Mouse (Mus musculus) neutrophil, adult 5-6 weeks (primary cell): Measurements from ENCODE around the gene Tnni1. TPM values are rescaled to one million over a fixed set of nuclear protein-coding genes. Genes with fewer than 3 reads are reported as not detected.
A peak's percentile ranks its signal among the peaks of the same experiment; 100 is the strongest.

Source experiments
- ATAC-seq: fragments of 151-379, 151-347 bp; 2 replicates; pipeline ENCODE4 v1.8.0; 2017; ENCODE audit warnings: mild to moderate bottlenecking, moderate TSS enrichment; ENCODE audit not compliant: insufficient number of reproducible peaks, poor library complexity, low FRiP score, severe bottlenecking; ENCODE audit errors: extremely low read depth
- total RNA-seq: library from RNA; stranded (forward); fragments of 200-1000 nt; gene quantifications from 2 replicates; pipeline ENCODE4 v1.2.3, GENCODE M21; 2017

Gene Tnni1
- total RNA-seq, 1 experiment from 2014 or later = not detected

DNA sequence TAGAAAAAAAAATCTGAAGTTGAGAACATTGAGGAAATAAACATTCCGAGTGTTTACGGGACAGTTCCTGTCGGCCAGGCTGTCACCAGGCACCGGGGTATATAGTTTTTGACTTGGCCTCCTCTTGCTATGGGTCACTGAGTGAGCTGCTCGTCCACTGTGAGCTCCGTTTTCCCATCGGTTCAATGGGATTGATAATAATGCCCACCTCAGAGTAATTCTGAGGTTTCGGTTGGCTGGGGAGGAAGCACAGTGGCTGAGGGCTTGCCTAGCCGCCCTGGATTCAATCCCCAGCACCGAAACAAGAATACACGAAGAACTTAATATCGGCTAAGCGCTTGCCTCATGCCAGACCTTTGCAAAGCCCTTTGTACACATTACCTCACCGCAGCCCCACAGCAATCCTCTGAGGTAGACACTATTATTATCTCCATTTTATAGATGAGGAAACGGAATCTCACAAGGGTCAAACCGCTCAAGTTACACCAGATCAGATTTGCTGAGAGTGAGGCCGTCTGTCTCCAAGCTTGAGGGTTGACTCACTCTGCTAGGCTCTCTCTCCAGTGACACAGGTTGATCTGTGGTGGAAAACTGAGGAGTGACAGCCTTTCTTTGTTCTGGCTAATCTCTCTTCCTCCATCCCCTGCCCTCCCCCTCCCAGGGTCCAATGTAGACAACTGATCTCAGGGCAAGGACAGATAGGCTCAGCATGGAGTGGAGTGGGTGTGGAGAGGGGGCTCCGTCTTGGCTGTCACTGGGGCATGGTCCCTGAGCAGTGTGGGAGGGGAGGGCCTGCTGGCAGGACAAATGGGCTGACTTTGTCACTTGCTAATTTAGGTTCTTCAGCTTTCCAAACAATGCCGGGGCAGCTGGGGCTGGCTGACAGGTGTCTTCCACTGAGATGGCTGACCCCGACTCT lies 15.2 kb downstream of the Tnni1 start:
- no peak for ATAC-seq

DNA sequence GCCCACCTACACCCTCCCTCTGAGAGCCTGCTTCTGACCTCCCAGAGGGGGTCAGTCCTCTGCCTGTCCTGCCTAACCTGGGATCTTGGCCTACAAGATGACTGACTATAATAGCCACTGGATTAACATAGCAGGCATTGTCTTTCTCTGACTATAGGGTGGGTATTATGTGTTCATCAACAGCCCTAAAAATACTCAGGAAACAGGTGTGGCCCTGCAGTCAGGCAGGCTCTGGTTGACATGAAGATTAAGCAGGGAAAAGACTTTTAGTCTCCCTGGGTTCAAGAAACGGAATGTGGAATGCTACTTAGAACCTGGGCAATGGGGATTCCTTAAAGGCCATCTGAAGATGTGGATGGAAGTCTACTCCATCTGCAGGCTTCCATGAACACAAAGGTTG lies 19.3 kb downstream of the Tnni1 start:
- ATAC-seq = no peak

DNA sequence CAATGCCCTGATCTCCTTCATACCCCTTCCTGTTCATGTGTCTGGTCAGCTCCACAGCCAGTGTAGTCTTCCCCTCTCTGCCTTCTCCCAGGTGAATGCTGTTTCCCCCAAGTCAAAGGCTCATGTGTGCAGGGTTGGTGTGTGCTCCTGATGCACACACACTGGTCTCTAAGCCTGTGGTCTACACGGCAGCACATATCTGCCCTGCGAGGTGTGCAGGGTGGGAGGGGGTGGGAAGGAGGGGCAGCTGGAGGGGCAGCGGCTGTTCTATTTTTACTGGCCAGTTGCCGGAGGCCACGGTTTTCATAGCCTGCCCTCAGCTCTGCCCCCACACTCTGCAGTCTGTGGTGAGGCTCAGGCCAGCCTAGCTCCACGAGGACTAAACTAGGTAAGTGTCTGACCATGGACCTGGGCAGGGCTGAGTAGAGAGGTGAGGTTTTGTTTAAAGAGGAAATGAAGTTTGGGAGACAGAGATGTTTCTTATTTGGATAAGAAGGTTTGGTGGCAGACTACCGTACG lies 19.9 kb downstream of the Tnni1 start:
- ATAC-seq = no peak

DNA sequence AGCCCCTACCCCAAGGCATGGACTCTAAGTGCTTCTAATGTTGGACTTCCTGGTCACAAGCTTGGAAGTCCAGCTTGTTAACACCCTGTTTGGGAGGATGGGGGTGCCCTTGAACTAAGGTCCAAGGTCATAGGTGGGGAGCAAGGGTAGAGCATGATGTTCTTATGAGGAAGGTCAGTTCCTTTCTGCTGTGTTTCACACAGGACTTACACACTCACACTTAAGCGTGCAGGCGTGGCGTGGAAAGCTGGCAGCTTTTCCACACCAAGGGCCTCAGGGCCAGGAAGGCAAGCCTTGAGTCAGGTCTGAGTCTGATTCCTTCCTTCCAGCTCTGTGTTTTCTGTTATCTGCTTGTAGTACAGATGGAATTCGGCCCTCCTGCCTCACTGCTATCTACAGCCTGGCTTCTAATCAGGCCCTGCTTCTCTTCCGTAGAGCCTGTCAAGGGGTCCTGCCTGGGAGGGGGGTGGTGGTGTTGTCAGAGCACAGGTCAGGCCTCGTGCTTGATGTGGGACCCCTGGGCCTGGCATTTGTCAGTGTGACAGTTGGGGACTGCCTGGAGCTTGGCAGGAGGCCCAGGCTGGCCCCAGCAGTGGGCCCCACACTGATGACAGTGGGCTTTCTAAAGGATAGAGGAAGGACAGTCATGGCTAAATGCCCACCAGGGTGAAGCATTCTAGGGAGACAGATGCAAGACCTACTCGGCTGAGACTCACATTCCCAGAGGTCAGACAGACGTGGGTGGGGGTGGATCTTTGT lies 21.1 kb downstream of the Tnni1 start:
- no peak for ATAC-seq

DNA sequence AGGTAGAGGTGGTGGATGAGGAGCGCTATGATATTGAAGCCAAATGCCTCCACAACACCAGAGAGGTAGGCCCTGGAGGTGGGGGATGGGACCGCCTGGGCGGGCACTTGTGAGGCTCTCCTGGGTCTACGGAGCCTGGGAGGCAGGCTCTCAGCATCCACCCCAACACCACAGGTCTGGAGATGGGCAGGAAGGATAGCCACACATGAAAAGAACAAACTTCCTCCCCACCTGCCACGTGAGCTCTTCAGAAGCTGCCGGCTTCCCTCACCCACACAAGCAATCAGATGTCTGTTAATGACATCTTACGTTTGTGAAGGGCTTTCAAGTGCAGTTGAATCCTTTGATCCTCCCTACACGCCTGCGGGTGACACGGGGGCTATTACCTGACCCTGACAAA lies 28.3 kb downstream of the Tnni1 start:
- peak; percentile 3; the same call in 1 of the 2 replicates for ATAC-seq

DNA sequence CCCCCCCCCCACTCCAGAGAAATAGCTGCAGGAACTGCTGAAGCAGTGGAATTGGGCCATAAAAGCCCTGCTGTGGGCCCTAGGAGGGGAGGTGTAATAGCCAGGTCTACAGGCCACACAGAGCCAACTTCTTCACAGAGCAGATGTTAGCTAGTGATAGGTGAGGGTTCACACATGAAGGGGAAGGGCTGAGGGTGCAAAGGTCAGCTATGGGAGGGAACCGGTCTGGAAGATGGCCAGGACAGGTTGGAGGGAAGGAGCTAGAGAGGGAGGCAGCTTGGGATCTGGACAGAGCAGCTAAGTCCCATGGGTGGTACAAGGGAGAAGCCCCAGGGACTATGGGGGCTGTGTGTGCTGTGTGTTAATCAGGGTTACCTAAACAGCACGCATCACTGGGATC lies 30.9 kb downstream of the Tnni1 start:
- no peak for ATAC-seq

DNA sequence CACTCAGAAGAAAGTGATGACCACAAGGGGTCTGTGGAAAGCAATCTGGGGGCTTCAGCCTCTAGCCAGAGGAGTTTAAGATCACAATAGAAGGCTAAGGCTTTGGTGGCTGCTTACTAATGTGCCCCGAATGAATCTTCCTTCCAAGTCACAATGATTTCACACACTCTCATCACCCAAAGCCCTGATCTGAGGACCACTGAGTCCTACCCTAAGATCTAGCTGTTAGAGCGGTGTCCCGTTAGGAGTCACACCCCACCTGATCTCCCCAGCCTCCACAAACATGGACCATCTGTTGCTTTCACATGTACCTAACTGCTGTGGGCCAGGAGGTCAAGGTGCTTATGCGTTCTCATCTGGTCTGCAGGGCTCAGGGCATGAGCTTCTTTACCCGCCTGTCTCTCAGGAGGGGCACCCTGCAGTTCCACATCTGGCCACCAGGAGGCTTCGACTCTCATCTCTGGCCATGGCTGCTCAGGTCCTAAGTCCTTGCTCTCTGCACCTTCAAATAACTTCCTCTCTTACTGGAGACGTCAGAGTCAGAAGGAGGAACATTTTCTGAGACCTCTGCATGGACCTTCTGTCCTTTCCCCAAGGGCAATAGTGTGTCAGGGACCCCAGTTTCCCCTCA lies 31.9 kb downstream of the Tnni1 start:
- peak; percentile 51 for ATAC-seq

DNA sequence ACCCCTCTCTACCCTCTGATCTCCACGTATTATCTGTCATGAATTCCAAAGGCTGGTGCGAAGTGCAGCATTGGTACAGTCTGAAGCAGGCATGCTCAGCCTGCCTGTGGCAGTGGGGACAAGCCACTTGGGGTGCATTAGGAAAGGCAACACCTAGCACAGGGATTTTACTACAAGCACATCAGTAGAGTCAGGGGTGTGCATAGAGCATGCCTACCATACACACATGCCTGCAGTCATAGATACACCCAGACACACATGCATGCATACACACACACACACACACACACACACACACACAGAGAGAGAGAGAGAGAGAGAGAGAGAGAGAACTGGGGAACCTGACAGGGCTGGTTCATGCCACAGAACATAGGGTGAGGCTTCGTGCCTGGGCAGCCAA lies 33.0 kb downstream of the Tnni1 start:
- ATAC-seq = no peak

DNA sequence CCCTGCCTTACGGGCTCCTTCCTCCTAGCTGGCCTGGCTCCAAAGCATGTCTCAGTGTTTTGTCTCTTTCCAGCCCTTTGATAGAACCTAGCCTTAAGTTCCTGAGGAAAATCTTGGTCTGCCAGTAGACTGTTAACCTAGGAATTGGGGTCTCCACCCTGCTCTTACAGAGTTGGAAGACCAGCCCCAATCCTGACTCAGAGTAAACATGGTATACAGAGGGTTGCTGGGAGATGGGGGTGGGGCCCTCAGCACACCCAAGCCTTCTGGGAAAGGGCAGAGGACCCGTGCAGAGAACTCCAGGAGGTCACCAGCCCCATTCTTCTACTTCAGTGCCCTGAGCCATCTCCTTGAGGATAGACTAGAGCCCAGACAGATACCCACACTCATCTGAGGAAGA lies 33.4 kb downstream of the Tnni1 start:
- ATAC-seq = no peak

DNA sequence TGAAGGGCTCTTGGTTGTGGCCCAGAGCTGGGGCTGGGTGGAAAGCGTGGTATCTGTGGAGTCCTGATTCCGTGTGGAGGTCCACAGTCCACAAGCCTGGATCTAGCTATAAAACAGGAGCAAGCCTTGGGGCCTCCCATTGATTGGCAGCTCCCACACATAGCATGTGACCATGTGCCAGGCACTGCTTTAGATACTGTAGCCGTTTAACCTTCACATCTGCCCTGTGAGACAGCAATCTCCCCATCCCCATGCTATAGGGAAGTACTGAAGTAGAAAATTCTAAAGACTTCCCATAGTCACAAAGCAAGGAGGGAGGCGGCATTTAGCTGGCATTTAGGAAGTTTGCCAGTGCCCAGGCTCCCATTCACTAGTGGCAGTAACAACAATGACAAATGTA lies 33.8 kb downstream of the Tnni1 start:
- ATAC-seq = no peak

DNA sequence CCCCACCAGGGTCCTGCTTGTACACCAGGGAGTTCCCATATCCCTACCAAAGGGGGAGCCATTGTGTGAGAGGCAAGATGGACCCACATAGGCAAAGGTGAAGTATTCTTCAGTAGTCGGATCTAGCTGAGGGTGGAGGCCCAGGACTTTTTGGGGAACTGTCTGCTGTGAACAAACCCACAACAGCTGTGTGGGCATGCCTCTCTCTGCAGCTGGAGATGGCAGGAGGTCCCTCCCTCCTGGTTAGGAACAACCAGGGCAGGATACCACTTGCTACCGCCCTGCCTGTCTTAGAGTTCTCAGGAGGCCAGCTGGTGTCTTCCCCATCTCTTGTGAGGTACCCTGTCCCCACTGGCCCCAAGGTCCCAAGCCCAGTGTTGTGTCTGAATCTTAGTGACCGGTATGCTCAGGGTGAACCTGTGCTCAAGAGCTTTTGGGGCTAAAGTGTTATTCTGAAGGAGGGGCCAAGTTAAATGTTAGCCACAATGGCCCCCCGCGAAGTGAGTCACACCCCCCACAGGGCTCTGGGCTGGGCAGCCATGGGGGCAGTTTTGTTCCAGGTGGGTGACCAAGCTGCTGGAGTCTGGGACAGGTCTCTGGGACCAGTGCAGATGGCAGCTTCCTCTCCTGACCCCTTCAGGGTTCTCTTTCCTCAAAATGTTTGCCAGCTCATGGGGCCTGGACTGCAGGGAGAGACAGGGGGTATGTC lies 34.6 kb downstream of the Tnni1 start:
- no peak for ATAC-seq

DNA sequence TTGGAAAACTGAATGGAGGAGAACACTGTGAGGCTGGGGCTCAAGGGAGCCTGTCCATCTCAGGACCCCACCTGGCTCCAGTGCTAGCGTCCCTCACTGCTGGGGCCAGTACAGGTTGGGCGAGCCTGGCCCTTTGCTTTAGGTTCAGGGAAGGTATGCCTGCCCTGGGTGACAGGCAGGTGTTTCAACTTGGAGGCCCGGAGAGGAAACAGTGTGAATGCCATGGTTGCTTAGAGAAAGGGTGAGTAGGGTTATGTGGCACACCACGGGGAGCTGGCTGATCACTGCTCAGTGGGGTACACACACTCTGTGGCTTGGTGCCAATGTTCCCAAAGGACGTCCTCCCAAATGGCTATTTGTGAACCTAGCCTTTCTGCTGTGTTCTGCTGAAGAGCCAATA lies 35.3 kb downstream of the Tnni1 start:
- ATAC-seq = no peak

DNA sequence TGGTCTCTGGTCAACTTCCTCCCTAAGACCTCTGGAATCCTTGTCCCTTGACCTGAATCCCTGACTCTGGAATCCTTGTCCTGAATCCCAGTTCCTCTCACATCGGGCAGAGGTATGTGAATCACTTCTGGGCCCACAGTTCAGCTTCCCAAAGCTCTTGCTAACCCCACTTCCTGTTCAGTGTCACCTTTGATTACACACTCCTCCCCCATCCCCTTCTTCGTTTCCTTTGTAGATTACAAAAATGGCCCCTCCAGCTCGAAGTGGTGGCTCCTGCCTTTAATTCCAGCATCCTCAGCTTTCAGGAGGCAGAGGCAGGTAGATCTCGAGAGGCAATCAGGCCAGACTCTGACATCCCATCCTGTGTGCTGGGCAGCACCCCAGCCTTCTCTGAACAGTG lies 38.4 kb downstream of the Tnni1 start:
- no peak for ATAC-seq

DNA sequence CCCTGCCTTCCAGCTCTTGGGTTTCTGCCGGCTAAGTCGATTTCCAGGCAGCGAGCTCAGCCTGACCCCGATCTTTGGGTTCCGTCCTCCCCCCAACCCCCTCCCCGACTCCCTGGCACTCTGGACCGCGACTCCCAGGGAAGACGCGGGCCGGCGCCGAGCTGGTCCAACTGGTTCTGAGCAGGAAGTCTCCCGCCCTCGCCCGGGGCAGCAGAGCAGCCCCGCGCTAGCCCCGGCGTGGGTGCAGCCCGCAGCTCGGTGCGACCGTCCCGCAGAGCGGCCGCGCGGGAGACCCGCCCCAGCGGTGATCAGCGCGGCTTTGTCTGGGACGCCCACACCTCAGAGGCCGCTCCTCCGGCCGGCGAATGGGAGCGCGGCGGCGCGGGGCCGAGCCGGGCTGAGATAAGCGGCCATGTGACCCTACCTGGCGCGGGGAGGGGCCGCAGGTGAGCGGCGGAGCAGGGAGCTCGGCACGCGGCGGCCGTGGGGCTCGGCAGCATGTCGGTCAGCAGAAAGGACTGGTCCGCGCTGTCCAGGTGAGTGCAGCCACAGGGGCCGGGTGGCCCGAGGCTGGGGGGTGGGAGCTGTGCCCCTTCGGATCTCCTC lies 39.4 kb downstream of the Tnni1 start, which contains the start of gene Lad1:
Gene Lad1 (plus strand): TSS at position 118 of the 606 bp plus-strand sequence.
- no peak for ATAC-seq

DNA sequence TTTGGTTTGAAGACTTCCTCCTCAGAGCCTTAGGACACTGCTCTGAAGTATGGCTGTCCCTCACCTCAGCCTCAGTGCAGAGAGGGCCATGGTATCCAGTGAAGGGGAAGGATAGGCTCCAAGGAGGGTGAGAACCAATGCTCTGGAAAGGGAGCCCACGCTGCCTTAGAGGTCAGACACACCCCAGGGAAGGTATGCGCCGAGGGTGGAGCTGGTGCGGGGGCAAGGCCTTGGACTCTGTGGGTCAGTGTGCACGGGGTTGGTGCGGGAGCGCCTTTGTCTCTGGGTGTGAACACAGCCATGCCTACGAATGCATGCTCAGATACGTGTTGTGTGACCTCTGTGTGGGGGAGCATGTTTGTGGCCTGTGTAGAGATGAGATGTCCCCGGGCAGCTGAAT lies 40.8 kb downstream of the Tnni1 start:
- no peak for ATAC-seq

DNA sequence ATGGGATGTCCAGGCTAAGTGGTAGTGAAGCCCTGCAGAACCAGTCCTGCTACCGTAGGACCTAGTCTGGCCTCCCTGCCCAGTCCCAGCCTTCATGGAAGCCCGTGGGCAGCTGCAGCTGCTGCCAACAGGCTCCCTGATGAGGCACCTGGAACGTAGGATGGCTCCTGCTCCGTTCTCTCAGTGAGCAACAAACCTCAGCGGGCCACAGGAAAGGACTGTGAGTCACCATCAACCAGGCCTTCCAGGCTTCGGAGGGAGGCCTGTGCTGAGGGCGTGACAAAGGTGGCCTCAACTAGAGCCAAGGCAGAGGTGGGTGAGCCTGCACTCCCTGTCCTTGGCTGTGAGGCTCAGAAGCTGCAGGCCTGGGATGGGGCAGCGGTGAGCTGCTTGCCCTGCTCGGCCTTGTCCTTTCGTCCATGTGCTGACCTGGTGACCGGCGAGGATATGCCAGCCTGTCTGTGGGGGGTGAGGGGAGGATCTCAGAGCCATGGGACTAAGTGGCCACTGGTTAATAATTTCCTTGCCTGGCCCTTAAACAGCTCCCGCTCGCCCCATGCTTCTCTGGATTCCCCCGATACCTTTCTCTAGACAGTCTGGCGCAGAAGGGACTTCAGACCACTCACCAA lies 41.6 kb downstream of the Tnni1 start:
- no peak for ATAC-seq

DNA sequence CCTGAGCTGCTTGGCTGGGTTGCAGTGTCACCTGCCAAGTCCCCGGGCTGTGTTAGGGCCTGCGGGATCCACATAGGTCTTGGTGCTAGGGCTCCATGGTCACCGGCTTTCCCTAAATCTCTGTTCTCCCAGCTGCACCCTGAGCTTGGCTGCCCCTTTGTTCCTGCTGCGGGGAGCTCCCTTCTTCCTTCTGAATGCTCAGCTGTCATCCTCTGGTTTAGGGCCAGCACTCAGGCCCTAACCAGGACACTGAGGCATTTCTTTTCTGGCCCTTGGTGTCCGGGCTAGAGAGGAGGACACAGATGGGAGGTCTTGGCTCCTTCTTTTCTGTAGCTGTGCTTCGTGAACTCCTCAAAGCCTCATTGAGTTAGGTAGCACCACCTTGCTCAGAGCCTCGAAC lies 42.5 kb downstream of the Tnni1 start:
- no peak for ATAC-seq

DNA sequence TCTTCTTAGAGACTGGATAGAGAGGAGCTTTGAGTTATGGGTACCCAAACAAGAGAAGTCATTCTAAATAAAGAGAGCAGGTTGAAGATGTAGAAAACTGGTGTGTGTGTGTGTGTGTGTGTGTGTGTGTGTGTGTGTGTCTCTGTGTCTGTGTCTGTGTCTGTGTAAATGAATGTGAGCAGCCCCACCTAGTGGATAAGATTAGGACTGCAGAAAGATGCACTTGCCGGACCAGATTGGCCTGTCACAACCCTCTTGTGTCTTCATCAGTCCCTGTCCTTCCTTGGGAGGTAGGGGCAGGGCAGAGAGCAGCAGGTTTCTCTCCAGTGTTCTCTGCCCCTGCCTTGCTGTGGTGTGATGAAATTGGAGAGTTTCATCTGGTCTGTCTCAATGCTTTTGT lies 49.7 kb downstream of the Tnni1 start:
- no peak for ATAC-seq
